Mouse (Mus musculus) embryonic facial prominence, embryonic 10.5 days (tissue): ENCODE data around the gene Gm21969. TPM values are rescaled to one million over a fixed set of nuclear protein-coding genes. Genes with fewer than 3 reads are reported as not detected.

Experiments
- DNase-seq: peaks from one replicate; pipeline ENCODE4 v3.0.0-alpha.2; 2017; ENCODE audit warnings: low spot score
- H3K27ac ChIP-seq: fragments of 300-500 bp; sonication (generic); replicated peaks from 2 replicates; pipeline ENCODE4 v1.5.1; 2016; ENCODE audit warnings: mild to moderate bottlenecking
- H3K27me3 ChIP-seq: fragments of 300-500 bp; sonication (generic); replicated peaks from 2 replicates; pipeline ENCODE4 v1.6.1; 2016; ENCODE audit warnings: low read depth, mild to moderate bottlenecking; ENCODE audit not compliant: poor library complexity, severe bottlenecking
- H3K36me3 ChIP-seq: fragments of 300-500 bp; sonication (generic); replicated peaks from 2 replicates; pipeline ENCODE4 v1.6.1; 2016; ENCODE audit warnings: mild to moderate bottlenecking, moderate library complexity
- H3K4me1 ChIP-seq: fragments of 300-500 bp; sonication (generic); 2 replicates; pipeline ENCODE4 v1.6.1; 2016
- H3K4me3 ChIP-seq: fragments of 300-500 bp; sonication (generic); 2 replicates; pipeline ENCODE4 v1.5.1; 2016; ENCODE audit warnings: mild to moderate bottlenecking, moderate library complexity
- H3K9me3 ChIP-seq: fragments of 300-500 bp; sonication (generic); 2 replicates; pipeline ENCODE4 v1.6.1; 2016; ENCODE audit warnings: mild to moderate bottlenecking
- WGBS: fragments of 180-500 bp; shearing (Covaris S2); methylation state at CpG from one replicate; pipeline ENCODE4 v1.1.7; 2016; 5-methylcytosine and 5-hydroxymethylcytosine counted together
- polyA plus RNA-seq: library from polyadenylated mRNA; unstranded; fragments of >200 nt; fragmentation: Nextera tagmentation; extraction: Ambion mirVana; gene quantifications from 2 replicates; pipeline ENCODE4 v1.2.1, GENCODE M21; 2016

Gene Gm21969
- polyA plus RNA-seq: not detected in 2 replicates

DNA sequence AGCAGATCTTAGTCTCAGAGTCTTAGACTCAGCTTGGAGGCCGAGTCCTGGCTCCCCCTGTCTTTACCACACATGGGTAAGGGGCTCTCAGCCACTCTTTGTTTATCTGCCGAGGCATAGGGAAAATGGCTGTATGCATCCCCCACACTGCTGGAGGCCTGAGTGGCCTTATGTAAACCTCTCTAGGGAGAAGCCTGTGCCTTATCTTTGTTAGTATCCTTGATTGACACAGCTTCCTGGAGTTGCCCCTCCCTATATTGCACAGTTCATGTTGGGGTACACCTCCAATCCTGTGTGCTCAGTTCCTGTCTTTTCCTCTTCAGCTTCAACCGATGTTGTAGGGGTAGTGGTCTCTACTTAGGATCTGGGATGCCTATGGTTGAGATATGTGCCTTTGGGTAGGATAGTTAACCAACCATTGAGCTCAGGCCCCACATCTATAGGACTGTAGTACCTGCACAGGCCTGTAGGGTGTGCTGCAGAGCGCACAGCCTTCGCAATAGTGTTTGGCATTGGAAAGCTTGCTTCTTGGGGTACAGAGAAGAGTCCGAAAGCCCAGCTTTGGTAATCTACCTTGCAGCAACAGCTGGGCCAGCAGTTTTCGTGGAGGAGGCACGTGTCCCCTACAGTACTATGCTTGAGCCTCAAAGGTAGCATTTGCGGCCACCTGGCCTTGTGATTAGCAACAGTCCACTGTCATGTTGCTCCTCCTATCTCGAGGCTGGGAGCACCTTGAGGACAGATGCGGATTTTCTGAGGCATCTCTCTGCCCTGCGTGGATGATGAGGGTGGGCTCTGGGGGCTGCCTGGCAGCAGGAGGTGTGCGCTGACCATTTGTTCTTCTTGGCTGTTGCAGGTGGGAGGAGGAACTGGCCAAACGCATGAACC, at the start of gene Gm21969:
Gene Gm21969 (plus strand): TSS at position 830 of the 888 bp plus-strand sequence.
- Histone ChIP-seq H3K27me3 (no peaks in the 10 kb centered on the region), H3K4me1 (peaks cover 56% of the 10 kb centered on the region), H3K27ac (peak within 1 kb of the TSS; percentile 75), H3K9me3 (no peaks in the 10 kb centered on the region), H3K36me3 (peaks cover 30% of the 10 kb centered on the region), H3K4me3 (no peak within 1 kb of the TSS)
- peak; percentile 67 for DNase-seq
- WGBS: 50% methylated on average over 14 of the region's 14 CpGs

DNA sequence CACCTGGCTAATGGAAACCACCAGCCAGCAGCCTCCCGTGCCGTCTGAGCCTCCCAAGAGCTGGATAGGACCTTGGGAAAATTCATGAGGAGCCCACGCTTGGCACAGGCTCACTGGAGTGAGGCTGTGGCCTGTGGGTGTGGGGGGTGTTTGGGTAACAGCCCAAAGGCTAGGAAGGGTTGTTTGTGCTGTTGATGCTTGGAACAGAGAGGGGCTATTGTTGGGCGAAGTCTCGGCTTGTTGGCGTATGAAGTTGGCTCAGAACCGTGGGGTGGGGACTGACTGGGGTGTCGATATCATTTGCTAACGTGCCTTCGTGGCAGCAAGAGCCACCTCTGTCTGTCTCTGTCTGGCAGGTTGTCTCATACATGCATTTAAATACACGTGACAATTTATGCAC, 47.8 kb upstream of the Gm21969 start:
- no peak for DNase-seq
- 87% methylated on average over 11 of the region's 11 CpGs for WGBS
- Histone ChIP-seq H3K9me3 (no peaks in the 10 kb centered on the region), H3K36me3 (no peaks in the 10 kb centered on the region), H3K4me1 (0 out of 2 replicates have a peak, but pooled peaks cover 4% of the 10 kb centered on the region), H3K27ac (no peak overlapping the region), H3K27me3 (no peaks in the 10 kb centered on the region), H3K4me3 (no peak overlapping the region)

DNA sequence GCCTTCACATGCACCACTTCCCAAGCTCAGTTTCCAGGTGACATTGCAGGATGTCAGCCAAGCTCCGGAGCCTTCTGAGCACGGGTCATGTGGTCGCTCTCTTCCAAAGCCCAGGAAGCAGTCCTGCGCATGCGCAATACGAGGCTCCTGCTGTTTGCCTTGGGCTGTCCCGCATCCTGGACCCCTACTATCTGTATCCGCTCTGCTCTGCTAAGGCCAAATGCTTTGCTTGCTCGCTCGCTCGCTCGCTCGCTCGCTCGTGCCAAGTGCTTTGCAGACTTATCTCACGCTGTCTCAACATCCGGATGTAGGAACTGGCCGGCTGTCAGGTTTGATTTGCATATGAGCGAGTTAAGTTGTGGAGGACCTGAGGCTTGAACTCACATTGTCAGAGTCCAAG, 47.0 kb upstream of the Gm21969 start:
- no peaks in the 10 kb centered on the region for H3K36me3 ChIP-seq
- no peak overlapping the region for H3K27ac ChIP-seq
- WGBS: 76% methylated on average over 19 of the region's 19 CpGs
- 0 out of 2 replicates have a peak, but pooled peaks cover 4% of the 10 kb centered on the region for H3K4me1 ChIP-seq
- peak overlapping the region; percentile 26; the same call in 1 of the 2 replicates for H3K4me3 ChIP-seq
- peak; percentile 38 for DNase-seq
- H3K9me3 ChIP-seq: no peaks in the 10 kb centered on the region
- H3K27me3 ChIP-seq: no peaks in the 10 kb centered on the region

DNA sequence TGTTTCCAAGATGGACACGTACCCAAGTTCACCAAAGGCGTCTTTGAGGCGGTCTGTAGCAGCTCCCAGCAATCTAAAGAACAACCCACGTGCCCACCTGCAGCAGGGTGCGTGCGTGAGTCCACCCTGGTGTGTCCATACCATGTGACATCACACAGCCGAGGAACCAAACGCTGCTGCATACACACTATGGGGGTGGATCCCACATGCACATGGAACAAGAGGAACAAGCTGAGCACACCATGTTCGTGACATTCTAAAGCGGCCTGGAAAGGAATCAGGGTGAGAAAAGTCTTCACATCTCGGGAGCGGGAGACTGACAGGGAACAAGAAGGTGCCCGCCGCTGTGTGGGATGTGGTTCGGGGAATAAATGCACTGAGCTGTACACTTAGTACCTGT, 34.6 kb upstream of the Gm21969 start:
- H3K9me3 ChIP-seq: no peaks in the 10 kb centered on the region
- DNase-seq: no peak
- WGBS: 86% methylated on average over 15 of the region's 15 CpGs

DNA sequence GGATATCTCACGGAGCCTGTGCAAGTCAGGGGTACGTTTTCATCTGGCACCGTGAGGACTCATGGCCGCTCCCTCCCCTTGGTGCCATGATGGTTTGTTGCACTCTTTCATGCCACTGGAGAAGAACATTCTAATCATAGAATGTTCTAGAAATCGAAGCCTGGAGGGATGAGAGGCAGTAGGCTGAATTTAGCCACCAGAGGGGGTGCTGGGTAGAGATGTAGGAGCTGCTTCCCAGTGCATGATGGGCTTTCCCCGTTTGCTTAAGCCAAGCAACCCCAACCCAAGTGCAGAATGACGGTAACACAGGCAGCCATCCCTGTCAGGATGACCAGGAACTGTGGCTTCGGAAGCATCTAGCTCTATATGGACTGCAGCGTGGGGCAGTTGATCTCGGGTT, 32.2 kb upstream of the Gm21969 start:
- Histone ChIP-seq H3K27me3 (peaks cover 15% of the 10 kb centered on the region), H3K9me3 (no peaks in the 10 kb centered on the region), H3K36me3 (no peaks in the 10 kb centered on the region), H3K4me3 (no peak overlapping the region), H3K27ac (no peak overlapping the region), H3K4me1 (peaks cover 24% of the 10 kb centered on the region)
- DNase-seq: no peak
- WGBS: 85% methylated on average over 10 of the region's 10 CpGs

More for the DNA sequence above, 34.6 kb upstream of the Gm21969 start:
- Histone ChIP-seq H3K27me3 (peaks cover 13% of the 10 kb centered on the region), H3K36me3 (no peaks in the 10 kb centered on the region), H3K4me3 (no peak overlapping the region), H3K4me1 (peaks cover 9% of the 10 kb centered on the region), H3K27ac (no peak overlapping the region)

DNA sequence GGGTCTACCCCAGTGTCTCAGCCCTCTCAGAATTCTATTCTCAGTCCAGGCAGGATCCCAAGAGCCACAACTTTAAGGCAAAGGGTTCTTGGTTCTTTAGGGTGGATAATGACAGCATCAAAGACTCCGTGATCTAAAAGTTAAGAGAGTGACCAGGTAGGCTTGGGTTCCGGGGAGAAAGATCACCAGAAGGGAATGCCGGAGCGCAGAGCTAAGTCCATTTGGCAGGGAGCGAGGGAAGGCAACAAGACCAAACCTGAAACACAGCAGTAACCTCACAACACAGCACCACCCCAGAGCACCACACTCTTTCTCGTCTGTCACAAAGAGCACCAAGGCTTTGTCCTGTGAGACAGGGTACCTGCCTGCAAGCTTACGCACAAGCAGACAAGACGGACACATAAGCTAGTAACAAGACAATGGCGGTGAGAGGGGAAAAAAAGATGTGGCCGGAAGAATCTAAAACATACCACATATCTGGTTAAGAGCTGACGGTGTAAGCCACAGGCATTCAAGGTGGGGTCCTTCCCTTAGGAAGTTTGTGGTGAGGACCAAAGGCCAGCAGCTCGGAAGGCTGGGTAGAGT, 30.0 kb upstream of the Gm21969 start:
- WGBS: 87% methylated on average over 12 of the region's 12 CpGs
- H3K36me3 ChIP-seq: no peaks in the 10 kb centered on the region
- H3K4me1 ChIP-seq: peaks cover 41% of the 10 kb centered on the region
- H3K9me3 ChIP-seq: no peaks in the 10 kb centered on the region
- no peak for DNase-seq
- peaks cover 15% of the 10 kb centered on the region for H3K27me3 ChIP-seq
- 0 out of 2 replicates have a peak overlapping the region, but pooled peaks have one; percentile 89 for H3K4me3 ChIP-seq
- H3K27ac ChIP-seq: no peak overlapping the region

DNA sequence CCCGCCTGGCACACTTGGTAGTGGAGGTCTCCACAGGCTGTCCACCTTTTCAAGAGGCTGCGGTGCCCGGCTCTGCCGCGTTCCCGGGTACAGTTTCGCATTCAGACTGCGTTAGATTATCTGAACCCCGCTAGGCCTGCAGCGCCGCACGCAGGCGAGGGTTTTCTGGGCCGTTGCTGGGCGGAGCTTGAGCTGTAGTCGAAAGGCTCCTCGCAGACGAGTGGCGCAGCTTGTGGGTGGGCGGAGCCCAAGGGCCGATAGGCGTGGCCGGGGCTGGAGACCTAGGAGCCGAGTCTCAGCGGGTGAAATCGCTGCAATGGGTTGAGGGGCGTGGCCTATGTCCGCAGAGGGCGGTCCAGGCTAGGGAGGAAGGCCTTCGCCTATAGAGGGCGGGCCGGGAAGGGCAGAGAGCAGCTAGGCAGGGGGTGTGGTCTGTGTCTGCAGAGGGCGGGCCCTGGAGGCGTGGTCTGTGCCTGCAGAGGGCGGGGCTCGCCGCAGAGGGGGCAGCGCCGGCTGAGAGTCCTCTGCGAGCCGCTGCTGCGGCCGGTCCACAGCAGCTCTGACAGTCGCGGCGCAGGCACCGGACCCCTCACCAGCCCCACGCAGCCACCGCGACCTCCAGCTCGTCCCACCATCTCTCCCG, 28.7 kb upstream of the Gm21969 start:
- Histone ChIP-seq H3K4me3 (peak overlapping the region; percentile 89), H3K27me3 (peaks cover 15% of the 10 kb centered on the region), H3K9me3 (no peaks in the 10 kb centered on the region), H3K27ac (peak overlapping the region; percentile 87), H3K36me3 (no peaks in the 10 kb centered on the region), H3K4me1 (peaks cover 54% of the 10 kb centered on the region)
- under 1% methylated on average over 52 of the region's 52 CpGs for WGBS
- peak; percentile 100 for DNase-seq

DNA sequence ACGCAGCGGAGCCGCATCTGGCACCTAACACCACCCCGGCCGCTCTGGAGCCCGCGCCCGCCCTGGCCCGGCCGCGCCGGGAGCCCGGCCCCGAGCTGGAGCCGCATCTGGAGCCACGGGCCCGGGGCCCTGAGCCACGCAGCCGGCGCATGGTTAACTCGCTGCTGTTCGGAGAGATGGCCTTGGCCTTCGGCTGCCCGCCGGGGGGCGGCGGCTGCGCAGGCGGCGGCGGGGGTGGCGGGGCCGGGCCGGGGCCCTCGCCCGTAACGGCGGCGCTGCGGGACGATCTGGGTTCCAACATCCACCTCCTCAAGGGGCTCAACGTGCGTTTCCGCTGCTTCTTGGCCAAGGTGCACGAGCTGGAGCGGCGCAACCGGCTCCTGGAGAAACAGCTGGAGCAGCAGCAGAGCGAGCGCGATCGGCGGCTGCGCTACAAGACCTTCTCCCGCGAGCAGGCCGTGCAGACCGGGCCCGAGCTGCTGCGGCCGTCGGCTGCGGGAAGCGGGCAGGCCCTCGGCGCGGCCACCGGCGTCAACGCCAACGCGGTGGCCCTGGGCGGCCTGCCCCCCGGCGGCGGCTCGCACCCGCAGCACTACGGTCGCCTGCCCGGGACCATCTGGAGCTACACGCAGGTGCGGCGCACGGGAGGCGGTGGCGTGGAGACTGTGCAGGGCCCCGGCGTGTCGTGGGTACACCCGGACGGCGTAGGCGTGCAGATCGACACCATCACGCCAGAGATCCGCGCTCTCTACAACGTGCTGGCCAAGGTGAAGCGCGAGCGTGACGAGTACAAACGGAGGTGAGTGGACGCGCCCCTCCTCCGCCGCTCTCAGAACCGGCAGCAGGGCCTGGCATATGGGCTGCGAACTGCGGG, 27.9 kb upstream of the Gm21969 start:
- peaks cover 61% of the 10 kb centered on the region for H3K4me1 ChIP-seq

DNA sequence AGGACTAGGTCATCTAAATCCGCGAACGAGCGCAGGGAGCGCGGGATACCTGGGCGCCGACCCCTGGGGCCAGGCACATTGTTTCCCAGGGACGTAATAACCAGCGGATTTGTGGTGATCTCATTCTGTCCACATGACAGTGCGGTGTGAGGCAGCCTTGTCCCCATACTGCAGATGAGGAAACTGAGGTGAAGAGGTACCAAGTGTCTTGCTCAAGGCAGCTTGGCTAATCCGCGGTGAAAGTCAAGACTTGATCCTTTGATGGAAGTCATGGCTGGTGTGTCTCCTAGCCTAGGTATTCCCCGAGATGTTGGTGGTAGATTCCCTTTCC, 27.3 kb upstream of the Gm21969 start:
- H3K4me1 ChIP-seq: peaks cover 67% of the 10 kb centered on the region
- WGBS: 8% methylated on average over 14 of the region's 14 CpGs
- no peak for DNase-seq

More for the DNA sequence above, 27.9 kb upstream of the Gm21969 start:
- WGBS: under 1% methylated on average over 111 of the region's 111 CpGs
- Histone ChIP-seq H3K27me3 (peaks cover 15% of the 10 kb centered on the region), H3K36me3 (no peaks in the 10 kb centered on the region), H3K27ac (peak overlapping the region; percentile 87), H3K4me3 (peak overlapping the region; percentile 89), H3K9me3 (no peaks in the 10 kb centered on the region)
- DNase-seq: peak; percentile 71

DNA sequence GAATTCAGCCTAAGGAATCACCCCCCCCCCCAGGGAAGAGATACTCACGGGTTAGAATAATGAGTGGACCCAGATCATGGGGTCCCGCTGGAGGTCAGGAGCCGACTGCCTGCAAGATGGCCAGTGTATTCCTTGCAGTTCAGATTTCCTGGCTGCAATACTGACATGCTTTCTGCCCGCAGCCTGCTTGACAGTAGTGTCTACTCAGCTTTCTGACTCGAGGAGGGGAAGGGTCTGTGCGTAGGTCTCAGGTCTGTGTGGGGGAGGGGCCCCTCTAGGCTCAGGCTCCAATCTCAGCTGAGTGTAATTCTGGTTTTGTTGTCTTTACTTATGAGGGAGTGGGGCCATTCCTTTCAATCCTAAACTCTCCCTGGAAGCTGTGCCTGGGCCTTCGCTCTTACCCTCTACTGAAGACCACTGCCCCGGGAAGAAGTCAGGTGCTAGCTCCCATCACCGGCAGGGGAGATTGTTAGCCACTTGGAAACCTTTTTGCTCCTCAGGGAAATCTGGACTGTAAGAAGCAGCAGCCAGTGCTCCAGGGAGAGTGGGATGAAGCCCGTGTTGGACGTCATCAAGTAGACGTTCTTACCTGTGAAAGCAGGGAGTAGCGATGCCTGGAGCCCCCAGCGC, 26.6 kb upstream of the Gm21969 start:
- H3K27ac ChIP-seq: no peak overlapping the region
- peak; percentile 57 for DNase-seq

More for the DNA sequence above, 27.3 kb upstream of the Gm21969 start:
- H3K36me3 ChIP-seq: no peaks in the 10 kb centered on the region
- peak overlapping the region; percentile 89 for H3K4me3 ChIP-seq
- H3K27me3 ChIP-seq: peaks cover 15% of the 10 kb centered on the region
- no peaks in the 10 kb centered on the region for H3K9me3 ChIP-seq
- peak overlapping the region; percentile 87 for H3K27ac ChIP-seq

DNA sequence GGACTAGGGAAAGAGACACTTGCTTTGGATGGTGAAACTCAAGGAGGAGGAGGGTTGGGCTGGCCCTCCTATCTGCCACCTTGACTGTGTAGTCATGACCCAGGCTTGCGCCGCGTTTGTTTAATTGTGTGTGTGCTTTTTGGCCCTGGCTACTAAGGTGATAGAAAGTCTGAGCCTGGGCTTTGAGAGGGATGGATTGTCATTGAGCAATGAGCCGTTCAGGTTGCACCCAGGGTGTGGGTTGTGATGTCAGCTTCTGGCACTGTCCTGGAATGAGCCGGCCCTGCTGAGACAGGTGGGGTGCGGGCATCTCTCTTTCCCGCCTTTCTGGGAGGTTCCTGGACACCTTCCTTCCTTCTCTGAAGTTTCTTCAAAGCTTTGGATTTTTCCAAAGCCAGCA, 26.0 kb upstream of the Gm21969 start:
- 86% methylated on average over 7 of the region's 7 CpGs for WGBS
- DNase-seq: no peak
- peaks cover 15% of the 10 kb centered on the region for H3K27me3 ChIP-seq
- H3K9me3 ChIP-seq: no peaks in the 10 kb centered on the region
- no peaks in the 10 kb centered on the region for H3K36me3 ChIP-seq
- H3K4me1 ChIP-seq: peaks cover 81% of the 10 kb centered on the region
- no peak overlapping the region for H3K27ac ChIP-seq
- H3K4me3 ChIP-seq: peak overlapping the region; percentile 89

More for the DNA sequence above, 26.6 kb upstream of the Gm21969 start:
- 41% methylated on average over 14 of the region's 14 CpGs for WGBS
- peak overlapping the region; percentile 89 for H3K4me3 ChIP-seq
- H3K36me3 ChIP-seq: no peaks in the 10 kb centered on the region
- peaks cover 15% of the 10 kb centered on the region for H3K27me3 ChIP-seq
- peaks cover 75% of the 10 kb centered on the region for H3K4me1 ChIP-seq
- H3K9me3 ChIP-seq: no peaks in the 10 kb centered on the region
